Mouse (Mus musculus) C2C12 (cell line): Measurements from ENCODE around the gene Chsy1.

Source experiments
- CEBPB ChIP-seq: IDR thresholded peaks from one replicate; pipeline ENCODE4 v1.6.1; 2011; ENCODE audit warnings: low read depth, mild to moderate bottlenecking, control low read depth, moderate library complexity
- CTCF ChIP-seq: IDR thresholded peaks from one replicate; pipeline ENCODE4 v1.5.1; 2011; ENCODE audit not compliant: control insufficient read depth, insufficient read depth, insufficient read length
- USF1 ChIP-seq: IDR thresholded peaks from one replicate; pipeline ENCODE4 v1.6.1; 2011; ENCODE audit warnings: low read depth, mild to moderate bottlenecking, control low read depth, moderate library complexity

DNA sequence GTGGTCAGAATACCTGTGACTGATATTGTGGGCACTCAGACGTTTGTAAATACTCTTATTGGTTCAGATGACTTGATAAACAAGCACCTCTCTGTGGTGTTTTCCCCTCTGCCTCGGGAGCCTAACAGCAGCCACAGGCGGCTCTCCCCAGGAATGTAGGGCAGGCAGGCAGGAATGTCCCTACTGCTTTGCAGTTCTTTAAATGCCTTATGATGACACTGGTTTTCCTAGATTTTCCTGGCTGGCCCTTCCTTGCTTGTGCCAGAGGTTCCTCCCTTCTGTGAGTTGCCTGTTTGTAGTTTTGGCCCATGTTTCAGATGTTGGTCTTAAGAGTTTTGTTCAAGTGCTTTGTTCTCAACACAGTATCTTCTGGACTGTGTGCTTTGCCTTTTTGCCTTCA, 19.5 kb downstream of the Chsy1 start:
- TF ChIP-seq CTCF (no peak), CEBPB (no peak), USF1 (no peak)
